Mouse (Mus musculus) heart, embryonic 15.5 days (tissue): ENCODE results near the gene Impg2. TPM values are rescaled to one million over a fixed set of nuclear protein-coding genes. Genes with fewer than 3 reads are reported as not detected.

ENCODE experiments used
- ATAC-seq: fragments of 200-750 bp; cut with Nextera tagmentation; replicated peaks from 2 replicates; pipeline ENCODE4 v1.8.0; 2017; ENCODE audit warnings: low read depth, moderate TSS enrichment; ENCODE audit not compliant: insufficient number of reproducible peaks, insufficient read depth, low FRiP score
- H3K27ac ChIP-seq: fragments of 300-500 bp; sonication (generic); 2 replicates; pipeline ENCODE4 v1.5.1; 2015; ENCODE audit warnings: mild to moderate bottlenecking, inconsistent platforms
- H3K27me3 ChIP-seq: fragments of 300-500 bp; sonication (generic); 2 replicates; pipeline ENCODE4 v1.6.1; 2015; ENCODE audit warnings: inconsistent platforms
- H3K36me3 ChIP-seq: fragments of 300-500 bp; sonication (generic); 2 replicates; pipeline ENCODE4 v1.6.1; 2015; ENCODE audit warnings: mild to moderate bottlenecking, inconsistent platforms
- H3K4me1 ChIP-seq: fragments of 300-500 bp; sonication (generic); replicated peaks from 2 replicates; pipeline ENCODE4 v1.6.1; 2015; ENCODE audit warnings: inconsistent platforms
- H3K4me2 ChIP-seq: fragments of 300-500 bp; sonication (generic); 2 replicates; pipeline ENCODE4 v1.6.1; 2015; ENCODE audit warnings: inconsistent platforms, mild to moderate bottlenecking, moderate library complexity
- H3K4me3 ChIP-seq: fragments of 300-500 bp; sonication (generic); 2 replicates; pipeline ENCODE4 v1.5.1; 2015; ENCODE audit warnings: mild to moderate bottlenecking, inconsistent platforms
- H3K9ac ChIP-seq: fragments of 300-500 bp; sonication (generic); 2 replicates; pipeline ENCODE4 v1.6.1; 2015; ENCODE audit warnings: mild to moderate bottlenecking, inconsistent platforms
- H3K9me3 ChIP-seq: fragments of 300-500 bp; sonication (generic); replicated peaks from 2 replicates; pipeline ENCODE4 v1.6.1; 2016; ENCODE audit warnings: inconsistent platforms
- WGBS: fragments of 180-500 bp; shearing (Covaris S2); methylation state at CpG from one replicate; pipeline ENCODE4 v1.1.7; 2015; ENCODE audit warnings: mixed read lengths; 5-methylcytosine and 5-hydroxymethylcytosine counted together
- polyA plus RNA-seq: library from polyadenylated mRNA; unstranded; fragments of >200 nt; fragmentation: Nextera tagmentation; extraction: Ambion mirVana; gene quantifications from 2 replicates; pipeline ENCODE4 v1.2.1, GENCODE M21; 2015

The Impg2 gene
- polyA plus RNA-seq, 1 experiment from 2014 or later: 0.08 TPM

GRCm38 (mm10) chr16:56302996-56303395 lies 98.9 kb downstream of the Impg2 start:
- Histone ChIP-seq H3K36me3 (no peaks in the 10 kb centered on the region), H3K4me3 (no peak overlapping the region), H3K27me3 (no peaks in the 10 kb centered on the region), H3K9ac (no peak overlapping the region), H3K27ac (no peak overlapping the region), H3K4me2 (no peak overlapping the region), H3K4me1 (no peaks in the 10 kb centered on the region), H3K9me3 (no peaks in the 10 kb centered on the region)
- WGBS: 74% methylated on average over 4 of the region's 4 CpGs
- ATAC-seq: no peak

GRCm38 (mm10) chr16:56304167-56304566 lies 100.1 kb downstream of the Impg2 start:
- 67% methylated on average over 4 of the region's 4 CpGs for WGBS
- Histone ChIP-seq H3K9ac (no peak overlapping the region), H3K9me3 (no peaks in the 10 kb centered on the region), H3K27ac (no peak overlapping the region), H3K4me3 (no peak overlapping the region), H3K36me3 (no peaks in the 10 kb centered on the region), H3K4me2 (no peak overlapping the region), H3K4me1 (no peaks in the 10 kb centered on the region), H3K27me3 (no peaks in the 10 kb centered on the region)
- no peak for ATAC-seq

DNA sequence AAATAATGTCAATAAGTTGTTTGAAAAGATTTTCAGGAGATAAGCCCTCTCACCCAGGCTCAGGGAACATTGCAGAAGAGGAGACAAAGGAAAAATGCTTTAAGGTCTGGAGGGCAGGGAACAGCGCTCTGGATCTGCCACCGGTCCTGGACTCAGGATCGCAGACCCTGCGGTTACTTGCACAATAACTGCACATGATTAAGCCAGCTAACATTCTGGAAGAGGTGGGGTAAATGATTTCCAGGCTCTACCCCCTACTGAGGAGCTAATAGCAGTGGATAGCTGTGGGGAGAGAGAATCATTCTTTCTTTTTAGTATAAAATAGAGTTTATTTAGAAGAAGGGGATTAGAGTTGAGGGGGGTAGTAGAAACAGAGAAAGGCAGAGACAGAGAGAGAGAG lies 103.5 kb downstream of the Impg2 start:
- Histone ChIP-seq H3K4me2 (no peak overlapping the region), H3K9me3 (no peaks in the 10 kb centered on the region), H3K36me3 (no peaks in the 10 kb centered on the region), H3K9ac (no peak overlapping the region), H3K4me3 (no peak overlapping the region), H3K4me1 (no peaks in the 10 kb centered on the region), H3K27ac (no peak overlapping the region), H3K27me3 (no peaks in the 10 kb centered on the region)
- ATAC-seq: no peak
- 83% methylated on average over 4 of the region's 4 CpGs for WGBS

- Histone ChIP-seq H3K36me3 (no peaks in the 10 kb centered on the region), H3K27ac (no peak overlapping the region), H3K4me3 (no peak overlapping the region), H3K9me3 (no peaks in the 10 kb centered on the region), H3K9ac (no peak overlapping the region), H3K4me2 (no peak overlapping the region), H3K27me3 (no peaks in the 10 kb centered on the region), H3K4me1 (no peaks in the 10 kb centered on the region)
- no peak for ATAC-seq
Measured at GRCm38 (mm10) chr16:56311291-56311690, 107.2 kb downstream of the Impg2 start.

Other genes starting within 250 kb of the Impg2 start
- gene Rpl24, start 238.0 kb upstream of the Impg2 start, polyA plus RNA-seq: 415 and 545 TPM in 2 replicates
- 10.3 and 12.5 TPM in 2 replicates for gene Zbtb11, start 230.4 kb upstream of the Impg2 start, polyA plus RNA-seq
- gene Pcnp, start 174.6 kb upstream of the Impg2 start, polyA plus RNA-seq: 140 and 148 TPM in 2 replicates
- gene Trmt10c, start 166.5 kb upstream of the Impg2 start, polyA plus RNA-seq: 17.2 and 20.0 TPM in 2 replicates
- 17.2 and 18.6 TPM in 2 replicates for gene Senp7, start 156.0 kb upstream of the Impg2 start, polyA plus RNA-seq